Mouse (Mus musculus) induced T-regulatory cell, adult 2 months (primary cell): ENCODE measurements at regions not wholly inside any gene's neighbourhood (a gene's known extent, or its start where the extent isn't known, plus 50 kb on each side); places are given as distances from the start of the nearest gene placed in this dataset.

Source experiments
- DNase-seq: peaks from one replicate; pipeline ENCODE4 v3.0.0-alpha.2; 2012; ENCODE audit warnings: low read depth

GRCm38 (mm10) chr5:62545785-62546184, 220.2 kb downstream of the Arap2 start:
- DNase-seq = no peak

- DNase-seq = no peak
Observed at GRCm38 (mm10) chr5:62539304-62539703, 226.7 kb downstream of the Arap2 start.

- DNase-seq = no peak
Observed at GRCm38 (mm10) chr5:62511827-62512226, 254.1 kb downstream of the Arap2 start.

GRCm38 (mm10) chr5:62483521-62483920, 282.4 kb downstream of the Arap2 start:
- DNase-seq = peak; percentile 11

GRCm38 (mm10) chr5:62480967-62481366, 285.0 kb downstream of the Arap2 start:
- peak; percentile 16 for DNase-seq

- peak; percentile 2 for DNase-seq
Observed at GRCm38 (mm10) chr5:62473412-62473811, 292.5 kb downstream of the Arap2 start.

- no peak for DNase-seq
Observed at GRCm38 (mm10) chr5:62466802-62467201, 299.2 kb downstream of the Arap2 start.

- no peak for DNase-seq
Observed at GRCm38 (mm10) chr5:62462574-62462973, 303.4 kb downstream of the Arap2 start.
